Mouse (Mus musculus) ES-E14 (cell line): Measurements from ENCODE around the gene Ebi3.

Experiments used
- HCFC1 ChIP-seq: IDR thresholded peaks from 2 replicates; pipeline ENCODE4 v1.6.1; 2012; ENCODE audit warnings: low read length, inconsistent platforms, borderline replicate concordance; ENCODE audit not compliant: insufficient read depth
- MAFK ChIP-seq: IDR thresholded peaks from 2 replicates; pipeline ENCODE4 v1.6.1; 2014; ENCODE audit warnings: mild to moderate bottlenecking, low read depth, low read length, inconsistent platforms; ENCODE audit not compliant: insufficient read depth

DNA sequence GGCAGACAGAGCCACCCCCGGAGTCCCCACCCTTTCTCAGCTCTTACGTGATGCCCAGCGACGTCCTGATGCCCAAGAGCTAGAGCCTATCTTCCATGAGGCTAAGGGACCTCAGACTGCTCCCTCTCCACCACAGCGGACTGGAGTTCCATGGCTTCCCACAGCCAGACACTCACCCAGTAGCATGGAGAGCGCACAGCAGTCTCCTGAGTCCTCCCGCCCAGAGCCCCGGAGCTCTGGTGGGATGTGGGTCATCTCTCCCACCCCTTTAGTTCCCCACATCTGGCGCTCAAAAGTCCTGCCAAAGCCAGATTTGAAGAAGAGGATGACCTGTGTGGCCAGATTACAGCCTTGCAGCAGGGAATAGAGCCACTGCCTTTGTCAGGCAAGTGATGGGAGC, 1.8 kb upstream of the Ebi3 start:
- TF ChIP-seq HCFC1 (no peak), MAFK (no peak)
